Mouse (Mus musculus): Measurements from ENCODE around the gene Vmn2r25. TPM values are rescaled to one million over a fixed set of nuclear protein-coding genes. Genes with fewer than 3 reads are reported as not detected.
"Not testable (repeated sequence)": the region's sequence is repeated elsewhere in the genome, so short reads cannot be mapped to it uniquely, and the experiment has no call there.

The Vmn2r25 gene
- not detected in 2 replicates for polyA plus RNA-seq (2014; fragmentation: Nextera tagmentation; extraction: Ambion mirVana)

GRCm38 (mm10) chr6:123853363-123853762 lies at the start of gene Vmn2r25:
Vmn2r25 (minus strand) TSS chr6:123853463.
- not testable (repeated sequence) for H3K4me1 ChIP-seq (ENCODE audit: control insufficient read depth, insufficient read depth, low read length); H3K27ac ChIP-seq (ENCODE audit: low read length); H3K27me3 ChIP-seq (ENCODE audit: control insufficient read depth, insufficient read depth, low read length); H3K9ac ChIP-seq (replicated peaks; ENCODE audit: low read depth, low read length); H3K36me3 ChIP-seq (ENCODE audit: control insufficient read depth, insufficient read depth, low read length); H3K4me3 ChIP-seq (ENCODE audit: low read depth, low read length); H3K4me2 ChIP-seq (replicated peaks; ENCODE audit: low read depth, low read length); H3K9me3 ChIP-seq (ENCODE audit: control insufficient read depth, low read depth, low read length); ATAC-seq (ENCODE audit: insufficient number of reproducible peaks, insufficient read depth, low FRiP score, low read depth)
- 59% methylated on average over 2 of the region's 2 CpGs for WGBS

GRCm38 (mm10) chr6:123819951-123820350 lies 33.3 kb downstream of the Vmn2r25 start:
- Histone ChIP-seq H3K9ac (replicated peaks; ENCODE audit: low read depth, low read length) (no peak overlapping the region), H3K27me3 (ENCODE audit: control insufficient read depth, insufficient read depth, low read length) (no peaks in the 10 kb centered on the region), H3K4me2 (replicated peaks; ENCODE audit: low read depth, low read length) (no peak overlapping the region), H3K4me1 (ENCODE audit: control insufficient read depth, insufficient read depth, low read length) (no peaks in the 10 kb centered on the region), H3K4me3 (ENCODE audit: low read depth, low read length) (no peak overlapping the region), H3K9me3 (ENCODE audit: control insufficient read depth, low read depth, low read length) (no peaks in the 10 kb centered on the region), H3K27ac (ENCODE audit: low read length) (no peak overlapping the region), H3K36me3 (ENCODE audit: control insufficient read depth, insufficient read depth, low read length) (no peaks in the 10 kb centered on the region)
- no peak for ATAC-seq (ENCODE audit: insufficient number of reproducible peaks, insufficient read depth, low FRiP score, low read depth)
- WGBS, result 79% methylated on average over 8 of the region's 8 CpGs

- not testable (repeated sequence) for H3K36me3 ChIP-seq (ENCODE audit: control insufficient read depth, insufficient read depth, low read length); ATAC-seq (ENCODE audit: insufficient number of reproducible peaks, insufficient read depth, low FRiP score, low read depth)
Measured at GRCm38 (mm10) chr6:123810291-123810690, 43.0 kb downstream of the Vmn2r25 start.

GRCm38 (mm10) chr6:123793746-123794145 lies 59.5 kb downstream of the Vmn2r25 start:
- ATAC-seq (ENCODE audit: insufficient number of reproducible peaks, insufficient read depth, low FRiP score, low read depth), result no peak
- WGBS, result 31% methylated on average over 9 of the region's 9 CpGs
- Histone ChIP-seq H3K36me3 (ENCODE audit: control insufficient read depth, insufficient read depth, low read length) (no peaks in the 10 kb centered on the region), H3K27me3 (ENCODE audit: control insufficient read depth, insufficient read depth, low read length) (no peaks in the 10 kb centered on the region), H3K9ac (replicated peaks; ENCODE audit: low read depth, low read length) (no peak overlapping the region), H3K9me3 (ENCODE audit: control insufficient read depth, low read depth, low read length) (no peaks in the 10 kb centered on the region), H3K4me2 (replicated peaks; ENCODE audit: low read depth, low read length) (no peak overlapping the region), H3K4me3 (ENCODE audit: low read depth, low read length) (no peak overlapping the region), H3K4me1 (ENCODE audit: control insufficient read depth, insufficient read depth, low read length) (no peaks in the 10 kb centered on the region), H3K27ac (ENCODE audit: low read length) (no peak overlapping the region)

More at GRCm38 (mm10) chr6:123810291-123810690, 43.0 kb downstream of the Vmn2r25 start:
- not testable (repeated sequence) for H3K4me2 ChIP-seq (replicated peaks; ENCODE audit: low read depth, low read length); H3K9me3 ChIP-seq (ENCODE audit: control insufficient read depth, low read depth, low read length); H3K4me1 ChIP-seq (ENCODE audit: control insufficient read depth, insufficient read depth, low read length); H3K27me3 ChIP-seq (ENCODE audit: control insufficient read depth, insufficient read depth, low read length); H3K9ac ChIP-seq (replicated peaks; ENCODE audit: low read depth, low read length); H3K27ac ChIP-seq (ENCODE audit: low read length); H3K4me3 ChIP-seq (ENCODE audit: low read depth, low read length)

GRCm38 (mm10) chr6:123784857-123785256 lies 68.4 kb downstream of the Vmn2r25 start:
- no peaks in the 10 kb centered on the region for H3K27me3 ChIP-seq (ENCODE audit: control insufficient read depth, insufficient read depth, low read length)
- no peaks in the 10 kb centered on the region for H3K36me3 ChIP-seq (ENCODE audit: control insufficient read depth, insufficient read depth, low read length)
- no peak overlapping the region for H3K27ac ChIP-seq (ENCODE audit: low read length)
- H3K9me3 ChIP-seq (ENCODE audit: control insufficient read depth, low read depth, low read length), result no peaks in the 10 kb centered on the region
- 69% methylated on average over 2 of the region's 2 CpGs for WGBS
- ATAC-seq (ENCODE audit: insufficient number of reproducible peaks, insufficient read depth, low FRiP score, low read depth), result no peak
- H3K9ac ChIP-seq (replicated peaks; ENCODE audit: low read depth, low read length), result no peak overlapping the region
- no peak overlapping the region for H3K4me2 ChIP-seq (replicated peaks; ENCODE audit: low read depth, low read length)
- H3K4me1 ChIP-seq (ENCODE audit: control insufficient read depth, insufficient read depth, low read length), result no peaks in the 10 kb centered on the region
- no peak overlapping the region for H3K4me3 ChIP-seq (ENCODE audit: low read depth, low read length)

GRCm38 (mm10) chr6:123778579-123778978 lies 74.7 kb downstream of the Vmn2r25 start, which contains the start of gene Vmn2r24:
Vmn2r24 (plus strand) TSS chr6:123778879.
- no peak within 1 kb of the TSS for H3K9ac ChIP-seq (replicated peaks; ENCODE audit: low read depth, low read length)
- H3K27me3 ChIP-seq (ENCODE audit: control insufficient read depth, insufficient read depth, low read length), result no peaks in the 10 kb centered on the region
- 67% methylated on average over 1 of the region's 1 CpGs for WGBS
- no peak for ATAC-seq (ENCODE audit: insufficient number of reproducible peaks, insufficient read depth, low FRiP score, low read depth)
- no peak within 1 kb of the TSS for H3K27ac ChIP-seq (ENCODE audit: low read length)
- no peaks in the 10 kb centered on the region for H3K9me3 ChIP-seq (ENCODE audit: control insufficient read depth, low read depth, low read length)
- H3K4me3 ChIP-seq (ENCODE audit: low read depth, low read length), result no peak within 1 kb of the TSS
- no peaks in the 10 kb centered on the region for H3K4me1 ChIP-seq (ENCODE audit: control insufficient read depth, insufficient read depth, low read length)
- H3K36me3 ChIP-seq (ENCODE audit: control insufficient read depth, insufficient read depth, low read length), result no peaks in the 10 kb centered on the region
- no peak within 1 kb of the TSS for H3K4me2 ChIP-seq (replicated peaks; ENCODE audit: low read depth, low read length)

Other genes starting within 250 kb of the Vmn2r25 start
- not detected in 2 replicates for gene Vmn2r22, start 202.7 kb downstream of the Vmn2r25 start, polyA plus RNA-seq (2014; fragmentation: Nextera tagmentation; extraction: Ambion mirVana)
- gene Vmn2r23, start 150.8 kb downstream of the Vmn2r25 start, polyA plus RNA-seq (2014; fragmentation: Nextera tagmentation; extraction: Ambion mirVana), result not detected in 2 replicates
- gene Vmn2r24, start 74.6 kb downstream of the Vmn2r25 start, polyA plus RNA-seq (2014; fragmentation: Nextera tagmentation; extraction: Ambion mirVana), result not detected in 2 replicates
- gene Vmn2r26, start 171.1 kb upstream of the Vmn2r25 start, polyA plus RNA-seq (2014; fragmentation: Nextera tagmentation; extraction: Ambion mirVana), result not detected in 2 replicates

Measured in stomach, embryonic 14.5 days (tissue).